Mouse (Mus musculus): ENCODE data around the gene 9030612E09Rik. TPM values are rescaled to one million over a fixed set of nuclear protein-coding genes. Genes with fewer than 3 reads are reported as not detected.

9030612E09Rik gene
- not detected in 2 replicates for polyA plus RNA-seq (2012; ENCODE audit: insufficient read depth, insufficient read length, missing spikeins)

DNA sequence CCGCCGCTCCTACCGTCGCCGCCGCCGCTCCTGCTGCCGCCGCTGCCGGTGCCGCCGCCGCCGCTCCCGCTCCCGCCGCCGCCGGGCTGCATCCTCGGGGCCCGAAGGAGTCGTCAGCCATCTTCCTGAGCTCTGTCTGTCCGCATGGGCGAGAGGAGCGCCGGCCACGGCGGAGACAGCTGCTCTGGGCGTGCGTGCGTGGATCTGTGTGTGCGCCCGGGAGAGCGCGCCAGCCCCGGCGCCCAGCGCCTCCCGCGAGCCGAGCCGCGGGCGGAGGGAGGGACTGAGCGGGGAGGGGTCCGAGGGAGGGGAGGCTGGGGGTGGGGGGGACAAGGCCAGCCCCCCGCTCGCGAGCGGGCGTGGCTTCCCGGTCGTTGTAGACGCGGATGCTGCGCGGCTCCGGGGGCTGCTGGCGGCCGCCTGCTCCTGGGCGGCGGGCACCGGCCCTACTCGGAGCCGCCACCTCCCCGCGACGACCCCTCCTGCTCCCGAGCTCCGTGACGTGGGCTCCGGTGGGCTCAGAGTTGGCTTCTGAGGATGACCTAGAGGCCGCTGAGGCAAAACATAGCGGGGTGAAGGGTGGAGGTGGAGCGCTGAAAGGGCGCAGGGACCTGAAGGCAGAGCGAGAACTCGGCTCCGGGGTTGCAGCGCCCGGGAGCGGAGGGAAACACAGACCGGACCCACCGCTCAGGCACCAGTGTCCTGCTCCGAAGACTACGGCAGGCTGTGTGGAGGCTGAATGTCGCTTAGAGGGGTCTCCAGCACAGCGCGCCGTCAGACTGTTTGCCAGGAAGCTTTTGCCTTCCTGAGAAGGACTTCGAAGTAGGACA lies at the start of gene 9030612E09Rik, which contains the start of gene Sobp:
Gene 9030612E09Rik (plus strand): TSS at position 379 of the 830 bp plus-strand sequence.
Gene Sobp (minus strand): TSS at position 205 of the 830 bp plus-strand sequence.
- Histone ChIP-seq H3K4me3 (ENCODE audit: insufficient read depth, low read depth, low read length) (peak within 1 kb of the TSS; percentile 64), H3K27ac (replicated peaks; ENCODE audit: low read depth, low read length) (no peak within 1 kb of the TSS), H3K4me1 (ENCODE audit: control insufficient read depth, insufficient read depth, insufficient read length, low read length) (no peaks in the 10 kb centered on the region)

- Histone ChIP-seq H3K27ac (replicated peaks; ENCODE audit: low read depth, low read length) (no peak overlapping the region), H3K4me1 (ENCODE audit: control insufficient read depth, insufficient read depth, insufficient read length, low read length) (no peaks in the 10 kb centered on the region), H3K4me3 (ENCODE audit: insufficient read depth, low read depth, low read length) (no peak overlapping the region)
These were observed 45.8 kb upstream of the 9030612E09Rik start for GRCm38 (mm10) chr10:43128750-43129149.

DNA sequence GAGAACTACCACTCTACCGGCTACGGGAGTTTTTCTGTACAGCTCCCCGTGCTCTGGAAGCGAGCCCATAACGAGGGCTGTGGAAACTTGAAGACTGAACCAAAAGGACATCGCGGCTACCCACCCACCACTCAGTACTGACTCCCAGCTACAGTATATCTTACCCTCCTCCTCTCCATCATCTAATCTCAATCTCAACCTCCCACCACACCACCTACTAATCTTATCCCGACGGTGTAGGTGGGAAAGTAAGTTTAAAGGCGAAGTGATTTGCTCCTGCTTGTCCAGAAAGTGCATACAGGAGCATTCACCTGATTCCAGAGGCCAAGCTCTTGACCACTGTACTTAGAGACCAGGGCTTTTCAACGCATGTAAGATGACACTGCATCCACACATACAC lies 40.5 kb upstream of the 9030612E09Rik start:
- no peak overlapping the region for H3K4me3 ChIP-seq (ENCODE audit: insufficient read depth, low read depth, low read length)
- no peak overlapping the region for H3K27ac ChIP-seq (replicated peaks; ENCODE audit: low read depth, low read length)
- H3K4me1 ChIP-seq (ENCODE audit: control insufficient read depth, insufficient read depth, insufficient read length, low read length) = no peaks in the 10 kb centered on the region

DNA sequence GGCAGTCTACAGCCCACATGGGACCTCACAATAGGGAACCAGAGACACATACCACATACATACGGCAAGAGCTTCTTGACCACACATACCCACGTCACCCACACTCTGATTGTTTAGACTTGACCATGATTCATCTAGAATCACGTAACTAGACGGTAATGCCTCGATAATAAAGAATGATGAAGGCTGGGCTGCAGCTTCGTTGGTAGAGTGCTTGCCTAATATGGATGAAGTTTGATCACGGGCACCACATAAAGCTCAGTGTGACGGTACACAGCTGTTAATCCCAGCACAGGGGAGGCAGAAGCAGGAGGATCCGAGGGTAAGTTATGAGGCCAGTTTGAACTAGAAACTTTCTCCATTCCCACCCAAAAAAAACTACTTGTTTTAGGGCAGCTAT lies 31.3 kb upstream of the 9030612E09Rik start:
- Histone ChIP-seq H3K4me1 (ENCODE audit: control insufficient read depth, insufficient read depth, insufficient read length, low read length) (no peaks in the 10 kb centered on the region), H3K4me3 (ENCODE audit: insufficient read depth, low read depth, low read length) (no peak overlapping the region)

GRCm38 (mm10) chr10:43148456-43148855 lies 26.0 kb upstream of the 9030612E09Rik start:
- Histone ChIP-seq H3K4me3 (ENCODE audit: insufficient read depth, low read depth, low read length) (no peak overlapping the region), H3K4me1 (ENCODE audit: control insufficient read depth, insufficient read depth, insufficient read length, low read length) (no peaks in the 10 kb centered on the region), H3K27ac (replicated peaks; ENCODE audit: low read depth, low read length) (no peak overlapping the region)

More for the DNA sequence above, 31.3 kb upstream of the 9030612E09Rik start:
- H3K27ac ChIP-seq (replicated peaks; ENCODE audit: low read depth, low read length) = no peak overlapping the region

DNA sequence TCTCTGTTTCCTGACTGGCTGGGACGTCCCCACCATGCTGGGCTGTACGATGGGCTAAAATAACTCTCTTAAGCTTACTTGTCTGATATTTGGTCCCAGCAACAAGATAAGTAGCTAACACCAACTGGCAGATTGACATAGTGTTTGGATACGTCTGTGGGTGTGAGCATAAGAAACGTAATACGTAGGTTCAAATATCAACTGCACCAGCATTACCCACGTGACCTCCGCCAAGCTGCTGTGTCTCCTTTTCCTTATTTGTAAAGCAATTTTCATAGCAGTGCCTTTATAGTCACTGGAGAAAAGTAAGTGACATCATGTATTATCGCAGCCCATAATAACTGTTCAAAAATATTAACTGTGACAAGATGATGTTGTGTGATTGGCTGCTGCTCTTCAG lies 21.9 kb upstream of the 9030612E09Rik start:
- Histone ChIP-seq H3K27ac (replicated peaks; ENCODE audit: low read depth, low read length) (no peak overlapping the region), H3K4me1 (ENCODE audit: control insufficient read depth, insufficient read depth, insufficient read length, low read length) (no peaks in the 10 kb centered on the region), H3K4me3 (ENCODE audit: insufficient read depth, low read depth, low read length) (no peak overlapping the region)

DNA sequence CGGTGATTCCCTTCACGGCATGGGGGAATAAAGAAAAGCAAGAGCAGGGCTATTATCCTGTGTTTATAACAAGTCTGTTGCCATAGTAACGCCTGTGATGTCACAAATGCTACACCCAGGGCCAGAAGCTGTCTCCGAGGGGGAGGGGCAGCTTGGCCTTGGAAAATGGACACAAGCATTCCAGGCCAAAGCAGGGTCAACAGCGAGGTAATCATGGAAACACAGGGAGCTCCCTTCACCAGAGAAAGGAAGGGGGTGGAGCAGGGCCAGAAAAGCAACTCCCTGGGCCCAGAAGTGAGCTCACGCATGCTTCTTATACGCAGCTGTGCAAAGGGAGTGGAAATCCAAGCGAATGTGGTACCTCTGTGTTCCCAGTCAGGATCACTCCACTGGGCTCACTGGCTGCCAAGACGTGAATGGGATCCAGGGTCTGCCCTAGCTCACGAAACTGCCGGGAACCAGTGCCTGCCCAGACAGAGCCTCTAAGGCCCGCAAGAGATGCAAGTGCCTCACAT lies 19.4 kb upstream of the 9030612E09Rik start:
- H3K27ac ChIP-seq (replicated peaks; ENCODE audit: low read depth, low read length) = no peak overlapping the region
- H3K4me3 ChIP-seq (ENCODE audit: insufficient read depth, low read depth, low read length) = no peak overlapping the region
- H3K4me1 ChIP-seq (ENCODE audit: control insufficient read depth, insufficient read depth, insufficient read length, low read length) = no peaks in the 10 kb centered on the region

GRCm38 (mm10) chr10:43158917-43159316 lies 15.6 kb upstream of the 9030612E09Rik start:
- Histone ChIP-seq H3K4me3 (ENCODE audit: insufficient read depth, low read depth, low read length) (no peak overlapping the region), H3K4me1 (ENCODE audit: control insufficient read depth, insufficient read depth, insufficient read length, low read length) (no peaks in the 10 kb centered on the region), H3K27ac (replicated peaks; ENCODE audit: low read depth, low read length) (no peak overlapping the region)

- no peak overlapping the region for H3K27ac ChIP-seq (replicated peaks; ENCODE audit: low read depth, low read length)
- no peak overlapping the region for H3K4me3 ChIP-seq (ENCODE audit: insufficient read depth, low read depth, low read length)
- H3K4me1 ChIP-seq (ENCODE audit: control insufficient read depth, insufficient read depth, insufficient read length, low read length) = no peaks in the 10 kb centered on the region
These were observed 15.2 kb upstream of the 9030612E09Rik start for GRCm38 (mm10) chr10:43159333-43159732.

- Histone ChIP-seq H3K4me3 (ENCODE audit: insufficient read depth, low read depth, low read length) (no peak overlapping the region), H3K4me1 (ENCODE audit: control insufficient read depth, insufficient read depth, insufficient read length, low read length) (no peaks in the 10 kb centered on the region), H3K27ac (replicated peaks; ENCODE audit: low read depth, low read length) (no peak overlapping the region)
These were observed 12.2 kb upstream of the 9030612E09Rik start for GRCm38 (mm10) chr10:43162318-43162717.

DNA sequence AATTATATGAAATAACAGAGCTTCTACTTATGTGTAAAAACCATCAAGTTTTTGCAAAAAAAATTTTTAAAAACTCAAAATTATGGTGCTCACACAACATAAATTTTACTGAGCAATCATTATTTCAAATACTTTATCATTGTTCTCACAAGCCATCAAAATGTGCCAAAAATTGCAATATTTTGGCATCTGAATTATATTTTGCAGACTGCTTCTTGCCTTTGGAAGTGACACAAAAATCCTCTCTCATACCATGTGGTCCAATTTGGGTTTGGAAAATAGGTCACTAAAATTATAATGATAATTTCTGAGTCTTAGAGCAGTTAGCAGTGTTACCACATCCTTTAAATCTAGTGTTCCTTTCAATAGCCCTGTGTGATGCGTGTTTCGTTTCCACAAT lies 10.1 kb upstream of the 9030612E09Rik start:
- H3K4me1 ChIP-seq (ENCODE audit: control insufficient read depth, insufficient read depth, insufficient read length, low read length) = no peaks in the 10 kb centered on the region
- H3K4me3 ChIP-seq (ENCODE audit: insufficient read depth, low read depth, low read length) = no peak overlapping the region
- H3K27ac ChIP-seq (replicated peaks; ENCODE audit: low read depth, low read length) = no peak overlapping the region

GRCm38 (mm10) chr10:43166146-43166545 lies 8.4 kb upstream of the 9030612E09Rik start:
- no peak overlapping the region for H3K27ac ChIP-seq (replicated peaks; ENCODE audit: low read depth, low read length)
- no peaks in the 10 kb centered on the region for H3K4me1 ChIP-seq (ENCODE audit: control insufficient read depth, insufficient read depth, insufficient read length, low read length)
- no peak overlapping the region for H3K4me3 ChIP-seq (ENCODE audit: insufficient read depth, low read depth, low read length)

- H3K4me1 ChIP-seq (ENCODE audit: control insufficient read depth, insufficient read depth, insufficient read length, low read length) = no peaks in the 10 kb centered on the region
- H3K4me3 ChIP-seq (ENCODE audit: insufficient read depth, low read depth, low read length) = no peak overlapping the region
- no peak overlapping the region for H3K27ac ChIP-seq (replicated peaks; ENCODE audit: low read depth, low read length)
These were observed 7.7 kb upstream of the 9030612E09Rik start for GRCm38 (mm10) chr10:43166817-43167216.

GRCm38 (mm10) chr10:43168847-43169246 lies 5.7 kb upstream of the 9030612E09Rik start:
- Histone ChIP-seq H3K4me1 (ENCODE audit: control insufficient read depth, insufficient read depth, insufficient read length, low read length) (no peaks in the 10 kb centered on the region), H3K4me3 (ENCODE audit: insufficient read depth, low read depth, low read length) (no peak overlapping the region), H3K27ac (replicated peaks; ENCODE audit: low read depth, low read length) (no peak overlapping the region)

GRCm38 (mm10) chr10:43171106-43171505 lies 3.4 kb upstream of the 9030612E09Rik start:
- no peaks in the 10 kb centered on the region for H3K4me1 ChIP-seq (ENCODE audit: control insufficient read depth, insufficient read depth, insufficient read length, low read length)
- H3K27ac ChIP-seq (replicated peaks; ENCODE audit: low read depth, low read length) = no peak overlapping the region
- H3K4me3 ChIP-seq (ENCODE audit: insufficient read depth, low read depth, low read length) = no peak overlapping the region

DNA sequence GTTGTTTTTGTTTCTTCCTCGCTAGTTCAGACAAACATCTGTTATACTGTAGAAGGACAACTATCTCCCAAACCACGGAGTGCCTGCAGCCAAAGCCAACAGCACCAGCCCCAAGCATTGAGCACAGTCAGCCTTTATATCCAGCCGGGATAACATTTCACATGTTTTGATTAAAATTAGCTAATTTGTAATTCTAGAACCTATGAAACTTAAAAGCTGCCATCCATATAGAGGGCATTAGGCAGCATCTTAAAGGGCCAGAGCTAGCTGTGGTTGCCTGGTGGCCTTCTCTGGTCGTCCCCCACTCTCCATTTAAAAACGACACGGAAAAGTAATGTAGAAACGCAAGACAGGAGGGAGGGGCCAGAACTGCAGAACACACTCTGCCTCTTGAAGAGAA lies 2.4 kb upstream of the 9030612E09Rik start:
- Histone ChIP-seq H3K27ac (replicated peaks; ENCODE audit: low read depth, low read length) (no peak overlapping the region), H3K4me1 (ENCODE audit: control insufficient read depth, insufficient read depth, insufficient read length, low read length) (no peaks in the 10 kb centered on the region), H3K4me3 (ENCODE audit: insufficient read depth, low read depth, low read length) (no peak overlapping the region)
